Mouse (Mus musculus): ENCODE data around the gene Gm21970. TPM values are rescaled to one million over a fixed set of nuclear protein-coding genes. Genes with fewer than 3 reads are reported as not detected.

The Gm21970 gene
- total RNA-seq, 1 experiment from 2014 or later, result not detected

GRCm38 (mm10) chr16:91447512-91447900, 56.0 kb downstream of the Gm21970 start:
- no peak for ATAC-seq (replicated peaks in 1 of 2; ENCODE audit: insufficient read depth in 1 of 2, low FRiP score in 2 of 2, low TSS enrichment in 1 of 2, low read depth in 1 of 2, poor library complexity in 2 of 2, severe bottlenecking in 2 of 2)

- no peak for ATAC-seq (replicated peaks in 1 of 2; ENCODE audit: insufficient read depth in 1 of 2, low FRiP score in 2 of 2, low TSS enrichment in 1 of 2, low read depth in 1 of 2, poor library complexity in 2 of 2, severe bottlenecking in 2 of 2)
Measured at GRCm38 (mm10) chr16:91448088-91448487, 56.6 kb downstream of the Gm21970 start.

GRCm38 (mm10) chr16:91448895-91449294, 57.4 kb downstream of the Gm21970 start:
- ATAC-seq (replicated peaks in 1 of 2; ENCODE audit: insufficient read depth in 1 of 2, low FRiP score in 2 of 2, low TSS enrichment in 1 of 2, low read depth in 1 of 2, poor library complexity in 2 of 2, severe bottlenecking in 2 of 2), result no peak

- ATAC-seq (replicated peaks in 1 of 2; ENCODE audit: insufficient read depth in 1 of 2, low FRiP score in 2 of 2, low TSS enrichment in 1 of 2, low read depth in 1 of 2, poor library complexity in 2 of 2, severe bottlenecking in 2 of 2), result no peak
Measured at GRCm38 (mm10) chr16:91450137-91451064, 58.9 kb downstream of the Gm21970 start.

- peak; percentile 54 to 63; a peak in 3 of 4 replicates for ATAC-seq (replicated peaks in 1 of 2; ENCODE audit: insufficient read depth in 1 of 2, low FRiP score in 2 of 2, low TSS enrichment in 1 of 2, low read depth in 1 of 2, poor library complexity in 2 of 2, severe bottlenecking in 2 of 2)
Measured at GRCm38 (mm10) chr16:91451949-91452348, 60.4 kb downstream of the Gm21970 start.

- ATAC-seq (replicated peaks in 1 of 2; ENCODE audit: insufficient read depth in 1 of 2, low FRiP score in 2 of 2, low TSS enrichment in 1 of 2, low read depth in 1 of 2, poor library complexity in 2 of 2, severe bottlenecking in 2 of 2), result peak; percentile 22 to 39; a peak in 1 of 4 replicates
Measured at GRCm38 (mm10) chr16:91452363-91452896, 60.9 kb downstream of the Gm21970 start.

GRCm38 (mm10) chr16:91455868-91456267, 64.3 kb downstream of the Gm21970 start:
- no peak for ATAC-seq (replicated peaks in 1 of 2; ENCODE audit: insufficient read depth in 1 of 2, low FRiP score in 2 of 2, low TSS enrichment in 1 of 2, low read depth in 1 of 2, poor library complexity in 2 of 2, severe bottlenecking in 2 of 2)

- peak; percentile 24 to 31; a peak in 1 of 4 replicates for ATAC-seq (replicated peaks in 1 of 2; ENCODE audit: insufficient read depth in 1 of 2, low FRiP score in 2 of 2, low TSS enrichment in 1 of 2, low read depth in 1 of 2, poor library complexity in 2 of 2, severe bottlenecking in 2 of 2)
Measured at GRCm38 (mm10) chr16:91458301-91458746, 66.8 kb downstream of the Gm21970 start.

- ATAC-seq (replicated peaks in 1 of 2; ENCODE audit: insufficient read depth in 1 of 2, low FRiP score in 2 of 2, low TSS enrichment in 1 of 2, low read depth in 1 of 2, poor library complexity in 2 of 2, severe bottlenecking in 2 of 2), result no peak
Measured at GRCm38 (mm10) chr16:91458976-91459375, 67.5 kb downstream of the Gm21970 start.

GRCm38 (mm10) chr16:91459396-91459795, 67.9 kb downstream of the Gm21970 start:
- no peak for ATAC-seq (replicated peaks in 1 of 2; ENCODE audit: insufficient read depth in 1 of 2, low FRiP score in 2 of 2, low TSS enrichment in 1 of 2, low read depth in 1 of 2, poor library complexity in 2 of 2, severe bottlenecking in 2 of 2)

- ATAC-seq (replicated peaks in 1 of 2; ENCODE audit: insufficient read depth in 1 of 2, low FRiP score in 2 of 2, low TSS enrichment in 1 of 2, low read depth in 1 of 2, poor library complexity in 2 of 2, severe bottlenecking in 2 of 2), result no peak
Measured at GRCm38 (mm10) chr16:91459841-91460370, 68.4 kb downstream of the Gm21970 start.

- ATAC-seq (replicated peaks in 1 of 2; ENCODE audit: insufficient read depth in 1 of 2, low FRiP score in 2 of 2, low TSS enrichment in 1 of 2, low read depth in 1 of 2, poor library complexity in 2 of 2, severe bottlenecking in 2 of 2), result no peak
Measured at GRCm38 (mm10) chr16:91461066-91461638, 69.6 kb downstream of the Gm21970 start.

GRCm38 (mm10) chr16:91461773-91462181, 70.3 kb downstream of the Gm21970 start:
- ATAC-seq (replicated peaks in 1 of 2; ENCODE audit: insufficient read depth in 1 of 2, low FRiP score in 2 of 2, low TSS enrichment in 1 of 2, low read depth in 1 of 2, poor library complexity in 2 of 2, severe bottlenecking in 2 of 2), result no peak

GRCm38 (mm10) chr16:91462644-91463043, 71.1 kb downstream of the Gm21970 start:
- ATAC-seq (replicated peaks in 1 of 2; ENCODE audit: insufficient read depth in 1 of 2, low FRiP score in 2 of 2, low TSS enrichment in 1 of 2, low read depth in 1 of 2, poor library complexity in 2 of 2, severe bottlenecking in 2 of 2), result no peak

GRCm38 (mm10) chr16:91463400-91463799, 71.9 kb downstream of the Gm21970 start:
- ATAC-seq (replicated peaks in 1 of 2; ENCODE audit: insufficient read depth in 1 of 2, low FRiP score in 2 of 2, low TSS enrichment in 1 of 2, low read depth in 1 of 2, poor library complexity in 2 of 2, severe bottlenecking in 2 of 2), result no peak

GRCm38 (mm10) chr16:91463836-91464400, 72.4 kb downstream of the Gm21970 start:
- ATAC-seq (replicated peaks in 1 of 2; ENCODE audit: insufficient read depth in 1 of 2, low FRiP score in 2 of 2, low TSS enrichment in 1 of 2, low read depth in 1 of 2, poor library complexity in 2 of 2, severe bottlenecking in 2 of 2), result no peak

GRCm38 (mm10) chr16:91464594-91465504, 73.3 kb downstream of the Gm21970 start:
- ATAC-seq (replicated peaks in 1 of 2; ENCODE audit: insufficient read depth in 1 of 2, low FRiP score in 2 of 2, low TSS enrichment in 1 of 2, low read depth in 1 of 2, poor library complexity in 2 of 2, severe bottlenecking in 2 of 2), result peak; percentile 91 to 92

Data from hematopoietic stem cell, adult 5-6 weeks (primary cell).